Mouse (Mus musculus) adrenal gland, postnatal 10 days (tissue): ENCODE results near the gene Ippk. TPM values are rescaled to one million over a fixed set of nuclear protein-coding genes. Genes with fewer than 3 reads are reported as not detected.

Experiments
- DNase-seq: peaks from one replicate; pipeline ENCODE4 v3.0.0; 2021; ENCODE audit warnings: mixed read lengths
- total RNA-seq, 2 experiments: library from RNA; stranded (reverse); gene quantifications; 2 replicates each; pipeline ENCODE4 v1.2.3; 2021

Gene Ippk
- total RNA-seq, 2 experiments from 2014 or later: 13.1 to 23.5 TPM

DNA sequence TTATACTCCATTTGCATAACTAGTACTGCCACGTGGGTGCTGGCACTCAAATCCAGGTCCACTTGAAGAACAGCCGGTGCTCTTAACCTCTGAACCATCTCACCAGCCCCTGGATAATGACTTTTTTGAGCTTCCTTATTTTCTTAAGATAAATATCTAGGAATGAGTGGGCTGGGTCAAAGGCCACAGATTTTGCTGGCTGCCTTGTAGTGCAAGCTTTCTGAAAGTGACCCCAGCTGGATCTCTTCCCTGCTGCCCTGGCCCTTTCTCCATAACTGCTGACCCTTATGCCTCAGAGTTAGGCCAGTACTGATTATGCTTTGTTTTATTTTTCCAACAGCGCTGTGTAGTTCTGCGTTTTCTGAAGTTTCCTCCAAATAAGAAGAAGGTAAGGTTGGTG is 9.5 kb downstream of the Ippk start:
- DNase-seq: no peak

DNA sequence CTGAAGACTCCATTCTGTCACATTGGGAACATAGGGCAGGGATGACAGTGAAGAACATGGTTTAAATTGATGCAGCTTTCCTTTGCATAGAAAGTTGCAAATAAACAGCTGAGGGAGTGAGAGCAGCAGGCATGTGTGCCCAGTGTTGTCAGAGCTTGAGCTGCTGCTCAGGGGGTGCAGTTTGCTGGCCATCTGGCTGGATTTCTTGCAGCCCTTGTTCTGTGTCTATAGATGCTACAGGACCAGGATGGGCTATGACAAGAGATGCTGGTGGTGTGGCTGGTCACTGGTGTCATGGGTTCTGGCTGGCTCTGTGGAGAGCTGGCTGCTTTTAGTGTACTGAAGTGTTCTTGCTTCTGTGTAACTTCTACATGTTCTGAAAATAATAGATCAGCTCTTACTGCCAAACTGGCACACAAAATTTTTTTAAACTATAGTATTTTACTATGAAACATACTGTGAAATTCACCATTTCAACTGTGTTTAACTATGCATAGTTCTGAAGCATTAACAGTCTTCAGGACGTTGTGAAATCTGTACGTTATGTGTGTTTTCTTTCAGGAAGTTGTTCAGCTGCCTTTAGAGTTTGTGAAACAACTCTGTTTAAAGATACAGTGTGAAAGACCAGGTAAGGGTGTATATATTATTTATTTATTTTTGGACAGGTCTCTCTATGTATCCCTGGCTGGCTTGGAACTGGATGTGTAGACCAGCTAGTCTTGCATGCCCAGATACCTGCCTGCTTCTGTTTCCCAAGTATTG is 12.4 kb downstream of the Ippk start:
- no peak for DNase-seq

DNA sequence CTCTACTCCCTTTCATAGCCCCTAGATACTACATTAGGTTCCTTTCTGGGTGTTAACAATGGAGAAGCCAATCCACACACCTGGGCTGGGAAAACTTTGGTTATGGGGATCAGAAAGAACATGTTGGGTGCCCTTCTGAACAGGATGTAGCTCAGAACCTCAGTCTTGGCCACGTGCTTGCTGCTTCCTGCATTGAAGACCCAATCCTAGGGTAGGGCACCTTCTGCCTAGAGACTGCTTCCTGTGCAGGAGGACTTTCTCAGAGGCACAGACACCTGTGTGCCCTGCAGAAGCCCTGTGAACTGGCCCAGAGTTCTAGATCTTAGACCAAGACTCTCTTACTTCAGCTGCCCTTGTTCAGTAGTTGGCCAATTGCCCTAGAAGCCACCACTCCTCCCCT is 14.7 kb downstream of the Ippk start:
- no peak for DNase-seq

GRCm38 (mm10) chr13:49436170-49436569 is 15.1 kb downstream of the Ippk start:
- no peak for DNase-seq

DNA sequence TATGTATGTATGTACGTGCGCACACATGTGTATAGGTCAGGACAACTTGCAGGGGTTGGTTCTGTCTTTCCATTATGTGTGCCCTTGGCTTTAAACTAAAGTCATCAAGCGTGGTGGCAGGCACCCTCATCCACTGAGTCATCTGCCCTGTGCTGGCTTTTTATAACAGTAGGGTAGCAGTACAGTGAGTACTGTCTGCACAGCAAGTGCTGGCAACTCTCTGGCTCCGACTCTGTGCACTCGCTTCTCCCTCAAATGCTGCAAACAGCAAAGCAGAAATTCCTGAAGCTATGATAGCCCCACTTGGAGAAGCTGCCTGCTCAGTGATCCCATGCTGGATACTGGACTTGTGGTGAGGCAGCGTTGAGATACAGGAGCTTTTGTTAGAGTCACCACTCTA is 23.4 kb downstream of the Ippk start:
- no peak for DNase-seq

GRCm38 (mm10) chr13:49449318-49449749 is 28.3 kb downstream of the Ippk start:
- DNase-seq: peak; percentile 91

- peak; percentile 63 for DNase-seq
Observed at GRCm38 (mm10) chr13:49460276-49460675, 39.2 kb downstream of the Ippk start.

DNA sequence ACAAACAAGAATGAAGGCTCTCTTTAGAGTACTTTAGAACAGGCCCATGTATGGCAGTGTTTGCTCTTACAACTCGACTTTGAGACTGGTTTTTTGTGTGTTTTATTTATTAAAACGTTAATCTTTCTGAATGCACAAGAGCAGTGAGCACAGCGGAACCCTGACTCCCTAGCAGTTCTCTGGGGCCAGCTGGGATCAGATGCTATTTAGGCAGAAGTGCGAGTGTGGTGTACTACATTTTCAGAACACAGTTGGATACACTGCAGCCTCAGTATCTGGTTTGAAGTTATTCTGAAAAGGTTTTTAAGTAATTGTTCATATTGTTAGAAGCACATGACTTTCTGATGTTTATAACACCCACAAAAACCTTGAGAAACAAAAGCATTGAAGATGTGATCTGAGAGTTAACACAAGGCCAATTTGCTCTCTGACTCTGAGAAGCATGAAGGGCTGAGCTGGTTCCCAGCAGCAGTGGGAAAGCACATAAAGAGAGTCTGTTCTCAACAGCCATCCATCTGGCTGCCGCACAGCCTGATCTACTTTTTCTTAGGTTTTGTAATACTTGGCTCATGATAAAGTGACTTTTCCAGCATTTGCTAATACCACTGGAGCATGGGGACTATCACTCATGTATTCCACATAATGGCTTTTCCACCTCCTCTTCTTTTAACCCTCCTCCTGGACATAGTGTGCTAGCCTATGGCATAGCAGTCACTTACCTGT is 39.8 kb downstream of the Ippk start:
- DNase-seq: peak; percentile 36

- DNase-seq: peak; percentile 49
Observed at GRCm38 (mm10) chr13:49461458-49462132, 40.5 kb downstream of the Ippk start.

DNA sequence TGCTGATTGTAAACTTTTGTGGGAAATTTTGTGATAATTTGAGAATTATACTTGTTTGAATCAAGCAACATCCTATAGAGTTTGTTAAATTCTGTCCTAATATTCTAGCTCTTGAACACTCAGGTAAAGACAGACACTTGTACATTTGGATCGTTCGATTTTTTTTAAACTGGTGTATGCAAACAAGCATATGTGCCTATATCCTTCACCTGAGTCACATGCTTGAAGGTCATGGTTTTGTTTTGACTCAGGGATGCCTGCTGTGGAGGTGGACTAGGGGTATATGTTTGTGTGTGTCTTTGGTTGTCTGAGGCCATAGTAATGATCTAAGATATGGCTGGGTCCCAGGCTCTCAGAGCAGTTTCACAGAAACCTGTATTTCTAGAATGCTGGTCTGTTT is 41.9 kb downstream of the Ippk start:
- DNase-seq: no peak

DNA sequence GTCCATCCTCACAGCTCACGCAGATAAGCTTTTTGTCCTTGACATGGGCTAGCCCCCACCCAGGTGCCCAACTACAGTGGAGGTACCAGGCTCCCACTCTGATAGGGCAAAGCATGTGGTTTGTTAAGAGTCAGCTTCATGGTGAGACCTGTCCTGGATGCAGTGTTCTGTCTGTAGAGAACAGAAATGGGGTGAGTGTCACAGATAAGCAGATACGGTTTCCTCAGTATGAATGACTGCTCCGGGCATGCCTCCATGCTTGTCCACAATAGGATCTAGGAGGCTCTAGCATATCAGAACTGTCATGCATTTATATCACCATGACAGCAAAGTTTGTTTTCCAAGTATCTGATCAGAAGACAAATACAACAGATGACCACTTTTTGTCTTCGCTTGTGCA is 44.8 kb downstream of the Ippk start:
- DNase-seq: no peak

GRCm38 (mm10) chr13:49466393-49467075 is 45.5 kb downstream of the Ippk start:
- peak; percentile 84 for DNase-seq

DNA sequence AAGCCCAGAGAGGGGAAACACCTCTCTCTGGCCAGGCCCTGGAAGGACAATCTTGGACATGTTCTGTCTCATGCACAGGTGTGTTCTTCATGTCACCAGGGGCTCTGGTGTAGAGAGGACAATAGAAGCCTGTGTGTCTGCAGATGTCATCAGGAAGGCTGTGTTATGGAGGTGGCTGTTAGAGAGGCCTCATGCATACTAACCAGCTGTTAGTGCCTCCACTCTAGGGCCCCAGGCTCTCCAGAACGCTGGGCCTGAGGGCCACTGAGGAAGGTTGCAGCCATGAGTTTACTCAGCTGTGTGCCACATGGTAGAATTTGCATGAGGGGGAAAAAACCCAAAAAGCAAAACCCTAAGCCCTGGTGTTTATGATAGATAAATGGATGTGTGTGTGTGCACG is 46.5 kb downstream of the Ippk start:
- DNase-seq: no peak

DNA sequence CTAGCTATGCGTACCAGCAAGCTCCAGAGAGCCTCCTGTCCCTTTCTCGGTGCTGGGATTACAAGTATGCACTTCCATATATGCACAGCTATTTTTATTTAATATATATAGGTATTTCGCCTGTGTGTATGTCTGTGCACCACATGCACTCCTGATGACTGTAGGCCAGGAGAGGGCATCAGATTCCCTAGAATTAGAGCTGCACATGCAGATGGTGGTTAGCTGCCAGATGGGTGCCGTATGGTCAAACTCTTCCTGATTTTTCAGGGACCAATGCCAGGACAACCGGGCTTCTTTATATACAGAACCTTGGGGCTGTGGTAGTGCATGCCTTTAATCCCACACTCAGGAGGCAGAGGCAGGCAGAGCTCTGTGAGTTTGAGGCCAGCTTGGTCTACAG is 48.0 kb downstream of the Ippk start:
- DNase-seq: no peak

- no peak for DNase-seq
Observed at GRCm38 (mm10) chr13:49470319-49470718, 49.3 kb downstream of the Ippk start.

DNA sequence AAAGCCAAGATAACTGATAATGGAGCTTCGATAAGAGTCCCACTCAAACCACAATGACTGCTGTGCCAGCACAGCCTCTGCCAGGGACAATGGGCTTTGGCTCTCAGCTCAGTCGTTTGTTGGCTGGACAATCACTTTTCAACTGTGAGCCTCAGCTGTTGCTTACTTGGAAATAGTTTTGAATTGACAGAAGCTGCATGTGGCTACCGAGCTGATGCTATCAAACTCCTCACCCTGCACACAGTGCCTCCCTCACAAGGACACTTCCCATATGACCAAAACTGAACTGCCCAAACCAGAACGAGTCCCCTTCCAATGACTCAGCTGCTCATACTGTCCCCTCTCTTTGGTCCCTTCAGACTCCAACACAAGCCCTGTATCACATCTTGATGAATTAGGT is 49.8 kb downstream of the Ippk start:
- peak; percentile 37 for DNase-seq

DNA sequence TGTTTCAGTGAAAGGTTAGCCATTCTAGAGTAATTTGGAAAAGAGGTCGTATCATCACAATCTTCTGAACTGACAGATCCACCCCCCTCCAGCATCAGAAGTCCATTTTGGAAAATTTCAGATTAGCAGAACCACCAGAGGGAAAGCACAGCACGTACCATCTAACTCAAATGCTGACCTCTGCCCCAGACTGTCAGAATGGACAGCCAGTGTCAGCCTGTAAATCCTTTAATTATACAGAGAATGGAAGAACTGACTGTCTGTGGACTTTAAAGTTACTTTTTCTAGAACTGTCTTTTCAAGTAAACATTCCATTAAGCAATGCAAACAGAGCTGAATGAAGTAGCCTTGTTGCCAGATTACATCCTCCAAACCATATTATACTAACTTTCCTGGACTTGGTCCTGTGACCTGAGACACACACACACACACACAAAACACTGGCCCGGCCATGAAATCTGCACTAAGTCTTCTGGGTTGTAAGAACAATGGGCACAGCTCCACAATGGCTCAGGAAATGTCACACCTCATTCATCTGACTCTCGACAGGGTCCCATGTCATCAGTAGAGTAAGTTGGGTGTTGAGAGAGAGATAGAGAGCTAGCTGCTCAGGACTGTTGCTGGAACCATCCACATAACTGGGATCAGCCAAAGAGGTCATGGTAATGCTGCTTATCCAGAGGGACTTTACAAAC is 51.1 kb downstream of the Ippk start:
- DNase-seq: no peak

DNA sequence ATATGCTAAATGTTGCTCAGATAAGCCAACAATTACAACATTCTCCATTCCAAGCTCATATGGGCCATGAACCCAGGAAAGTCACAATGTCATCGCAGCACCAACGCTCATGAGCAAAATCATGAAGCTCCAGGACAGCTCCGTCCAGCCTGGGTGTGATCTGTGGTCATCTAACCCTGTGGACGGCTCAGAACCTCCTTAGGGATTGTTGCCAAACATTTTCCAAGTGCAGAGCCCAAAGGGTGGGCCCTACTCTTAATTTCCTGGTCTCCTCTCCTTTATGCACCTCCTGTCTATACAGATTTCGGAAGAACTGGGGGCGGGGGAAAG is 51.6 kb downstream of the Ippk start:
- DNase-seq: no peak

- DNase-seq: no peak
Observed at GRCm38 (mm10) chr13:49477887-49478286, 56.8 kb downstream of the Ippk start.

- DNase-seq: no peak
Observed at GRCm38 (mm10) chr13:49478851-49479374, 57.9 kb downstream of the Ippk start.

DNA sequence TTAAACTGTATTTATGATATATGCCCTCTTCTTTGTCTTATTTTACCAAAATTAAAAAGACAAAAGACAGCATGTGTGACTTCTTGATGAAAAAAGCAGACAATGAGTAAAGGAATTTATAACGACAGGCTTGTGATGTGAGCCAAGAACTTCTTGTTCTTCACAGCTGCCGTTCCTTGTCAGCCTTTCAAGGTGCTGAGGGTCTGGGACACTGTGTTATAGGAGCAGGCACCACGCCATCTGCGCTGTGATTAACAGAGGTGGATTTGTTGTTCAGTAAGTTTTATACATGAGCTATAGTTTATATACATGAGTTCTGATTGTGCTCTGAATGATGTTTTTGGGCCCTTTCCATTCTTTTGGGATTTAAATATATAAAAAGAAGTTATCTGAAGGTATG is 58.4 kb downstream of the Ippk start:
- no peak for DNase-seq

DNA sequence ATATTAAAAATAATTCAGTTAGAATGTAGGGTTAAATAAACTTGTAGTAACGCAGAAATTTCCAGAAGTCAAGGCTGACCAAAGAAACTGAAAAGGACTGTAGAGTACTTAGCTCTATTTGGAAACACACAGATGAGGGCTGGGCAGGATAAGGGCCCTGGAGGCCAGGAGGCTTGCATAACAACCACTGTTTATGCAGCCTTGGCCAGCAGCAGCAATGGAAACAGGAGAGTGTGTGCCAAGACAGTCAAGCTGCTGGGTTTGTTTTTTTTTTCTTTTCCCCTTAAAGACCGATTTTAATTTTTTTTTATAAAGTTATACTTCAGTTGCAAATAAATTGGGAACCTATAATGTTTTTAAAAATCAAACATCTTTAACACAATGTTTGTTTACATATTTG is 59.0 kb downstream of the Ippk start:
- DNase-seq: peak; percentile 87
